Mouse (Mus musculus) myocyte (in vitro differentiated cells): ENCODE results near the gene Tmcc3. TPM values are rescaled to one million over a fixed set of nuclear protein-coding genes. Genes with fewer than 3 reads are reported as not detected.
A peak's percentile ranks its signal among the peaks of the same experiment; 100 is the strongest.

Experiments used
- H3K27me3 ChIP-seq: one replicate; pipeline ENCODE4 v1.6.1; 2011; ENCODE audit not compliant: control insufficient read depth, insufficient read depth, insufficient read length
- H3K36me3 ChIP-seq: one replicate; pipeline ENCODE4 v1.6.1; 2011; ENCODE audit not compliant: control insufficient read depth, insufficient read depth
- H3K4me2 ChIP-seq: one replicate; pipeline ENCODE4 v1.6.1; 2011; ENCODE audit warnings: low read depth, control low read depth
- H3K4me3 ChIP-seq: one replicate; pipeline ENCODE4 v1.5.1; 2011; ENCODE audit warnings: mild to moderate bottlenecking, control low read depth, moderate library complexity
- H3K79me2 ChIP-seq: one replicate; pipeline ENCODE4 v1.6.1; 2011; ENCODE audit not compliant: control insufficient read depth, insufficient read depth
- H3ac ChIP-seq: one replicate; pipeline ENCODE4 v1.6.1; 2011; ENCODE audit not compliant: control insufficient read depth, insufficient read length
- CEBPB ChIP-seq: IDR thresholded peaks from 2 replicates; pipeline ENCODE4 v1.6.1; 2011; ENCODE audit warnings: mild to moderate bottlenecking, moderate library complexity; ENCODE audit not compliant: poor library complexity, insufficient read depth, severe bottlenecking
- E2F4 ChIP-seq: IDR thresholded peaks from one replicate; pipeline ENCODE4 v1.6.1; 2011; ENCODE audit warnings: mild to moderate bottlenecking, control low read depth, moderate library complexity; ENCODE audit not compliant: insufficient read depth
- MAX ChIP-seq: IDR thresholded peaks from one replicate; pipeline ENCODE4 v1.6.1; 2011; ENCODE audit warnings: low read depth, mild to moderate bottlenecking, control low read depth
- MYOD1 ChIP-seq, 3 experiments: IDR thresholded peaks; one replicate each; pipeline ENCODE4 v1.6.1; 2011; ENCODE audit warnings: control low read depth in 2 of 3, low read depth in 2 of 3, mild to moderate bottlenecking in 2 of 3, moderate library complexity in 1 of 3; ENCODE audit not compliant: insufficient read length in 2 of 3, control insufficient read depth in 1 of 3
- MYOG ChIP-seq, 3 experiments: IDR thresholded peaks; one replicate each; pipeline ENCODE4 v1.6.1; 2011; ENCODE audit warnings: control low read depth in 2 of 3, low read depth in 2 of 3, mild to moderate bottlenecking in 2 of 3; ENCODE audit not compliant: insufficient read length in 2 of 3, control insufficient read depth in 1 of 3, insufficient read depth in 1 of 3
- POLR2A ChIP-seq: IDR thresholded peaks from one replicate; pipeline ENCODE4 v1.6.1; 2011; ENCODE audit warnings: low read depth, mild to moderate bottlenecking, control low read depth, moderate library complexity; ENCODE audit not compliant: insufficient read length
- POLR2AphosphoS2 ChIP-seq: IDR thresholded peaks from one replicate; pipeline ENCODE4 v1.6.1; 2011; ENCODE audit warnings: low read depth, control low read depth; ENCODE audit not compliant: insufficient read length
- REST ChIP-seq: IDR thresholded peaks from one replicate; pipeline ENCODE4 v1.6.1; 2011; ENCODE audit warnings: mild to moderate bottlenecking, control low read depth, moderate library complexity; ENCODE audit not compliant: insufficient read depth, insufficient read length
- SRF ChIP-seq: IDR thresholded peaks from one replicate; pipeline ENCODE4 v1.6.1; 2011; ENCODE audit warnings: low read depth; ENCODE audit not compliant: control insufficient read depth, insufficient read length
- TCF12 ChIP-seq: IDR thresholded peaks from one replicate; pipeline ENCODE4 v1.6.1; 2011; ENCODE audit warnings: mild to moderate bottlenecking, control low read depth; ENCODE audit not compliant: poor library complexity, insufficient read depth, severe bottlenecking
- TCF3 ChIP-seq: IDR thresholded peaks from one replicate; pipeline ENCODE4 v1.6.1; 2011; ENCODE audit warnings: low read depth, control low read depth; ENCODE audit not compliant: insufficient read length
- USF1 ChIP-seq: IDR thresholded peaks from one replicate; pipeline ENCODE4 v1.6.1; 2011; ENCODE audit warnings: low read depth, mild to moderate bottlenecking, control low read depth, moderate library complexity
- polyA plus RNA-seq: library from polyadenylated mRNA; unstranded; fragments of >200 nt; fragmentation: generic; extraction: Trizol; gene quantifications from one replicate; pipeline ENCODE4 v1.2.1, GENCODE M21; 2012; ENCODE audit warnings: missing spikeins

Tmcc3 gene
- polyA plus RNA-seq, 1 experiment, result 16.6 TPM

GRCm38 (mm10) chr10:94515179-94515545 is 203.4 kb downstream of the Tmcc3 start:
- peak overlapping the region; percentile 80 for H3K4me2 ChIP-seq
- no peaks in the 10 kb centered on the region for H3K27me3 ChIP-seq
- H3K79me2 ChIP-seq, result peaks cover 50% of the 10 kb centered on the region
- peak overlapping the region; percentile 89 for H3ac ChIP-seq
- peak overlapping the region; percentile 74 for H3K4me3 ChIP-seq
- peak; percentile 50 for TF ChIP-seq SRF
- TF ChIP-seq MYOD1 (IDR thresholded peaks at IDR 0.05; ENCODE audit: control insufficient read depth in 1 of 3, insufficient read length in 2 of 3, low read depth in 2 of 3), result peak in 2 of 3 experiments; percentile 18 to 27
- TF ChIP-seq POLR2A, result no peak
- TF ChIP-seq MYOG (IDR thresholded peaks at IDR 0.05; ENCODE audit: control insufficient read depth in 1 of 3, insufficient read depth in 1 of 3, insufficient read length in 2 of 3, low read depth in 2 of 3), result peak in 2 of 3 experiments; percentile 62 to 71
- TF ChIP-seq USF1, result no peak
- TF ChIP-seq TCF3, result no peak
- H3K36me3 ChIP-seq, result no peaks in the 10 kb centered on the region

GRCm38 (mm10) chr10:94515583-94515982 is 203.8 kb downstream of the Tmcc3 start:
- TF ChIP-seq POLR2A (no peak), CEBPB (no peak), REST (no peak), TCF3 (no peak), E2F4 (no peak), MYOG (IDR thresholded peaks at IDR 0.05; ENCODE audit: control insufficient read depth in 1 of 3, insufficient read depth in 1 of 3, insufficient read length in 2 of 3, low read depth in 2 of 3) (no peak), MAX (no peak), POLR2AphosphoS2 (no peak), USF1 (no peak), TCF12 (no peak), MYOD1 (IDR thresholded peaks at IDR 0.05; ENCODE audit: control insufficient read depth in 1 of 3, insufficient read length in 2 of 3, low read depth in 2 of 3) (no peak)
- peak overlapping the region; percentile 80 for H3K4me2 ChIP-seq
- H3K79me2 ChIP-seq, result peaks cover 54% of the 10 kb centered on the region
- H3K27me3 ChIP-seq, result no peaks in the 10 kb centered on the region
- no peaks in the 10 kb centered on the region for H3K36me3 ChIP-seq
- peak overlapping the region; percentile 89 for H3ac ChIP-seq
- peak overlapping the region; percentile 74 for H3K4me3 ChIP-seq

GRCm38 (mm10) chr10:94519887-94520286 is 208.1 kb downstream of the Tmcc3 start:
- no peak for TF ChIP-seq SRF
- no peak for TF ChIP-seq MYOD1 (IDR thresholded peaks at IDR 0.05; ENCODE audit: control insufficient read depth in 1 of 3, insufficient read length in 2 of 3, low read depth in 2 of 3)
- no peak for TF ChIP-seq TCF12
- no peak for TF ChIP-seq E2F4
- no peak for TF ChIP-seq POLR2A
- no peak for TF ChIP-seq TCF3
- no peak for TF ChIP-seq CEBPB
- TF ChIP-seq POLR2AphosphoS2, result no peak
- TF ChIP-seq MYOG (IDR thresholded peaks at IDR 0.05; ENCODE audit: control insufficient read depth in 1 of 3, insufficient read depth in 1 of 3, insufficient read length in 2 of 3, low read depth in 2 of 3), result no peak
- no peak for TF ChIP-seq MAX
- no peak for TF ChIP-seq REST
- TF ChIP-seq USF1, result no peak
- Histone ChIP-seq H3K36me3 (no peaks in the 10 kb centered on the region), H3K79me2 (peaks cover 79% of the 10 kb centered on the region), H3ac (no peak overlapping the region), H3K4me2 (peak overlapping the region; percentile 73), H3K4me3 (peak overlapping the region; percentile 13), H3K27me3 (no peaks in the 10 kb centered on the region)

GRCm38 (mm10) chr10:94520306-94521106 is 208.8 kb downstream of the Tmcc3 start:
- TF ChIP-seq POLR2A (no peak), MYOG (IDR thresholded peaks at IDR 0.05; ENCODE audit: control insufficient read depth in 1 of 3, insufficient read depth in 1 of 3, insufficient read length in 2 of 3, low read depth in 2 of 3) (peak in 1 of 3 experiments; percentile 62), MYOD1 (IDR thresholded peaks at IDR 0.05; ENCODE audit: control insufficient read depth in 1 of 3, insufficient read length in 2 of 3, low read depth in 2 of 3) (peak in 2 of 3 experiments; percentile 45 to 65)
- peak overlapping the region; percentile 13 for H3K4me3 ChIP-seq

GRCm38 (mm10) chr10:94521107-94521401 is 209.3 kb downstream of the Tmcc3 start:
- no peaks in the 10 kb centered on the region for H3K27me3 ChIP-seq
- no peak overlapping the region for H3ac ChIP-seq
- H3K79me2 ChIP-seq, result peaks cover 76% of the 10 kb centered on the region
- TF ChIP-seq TCF12 (no peak), SRF (no peak), TCF3 (no peak), POLR2AphosphoS2 (no peak), E2F4 (no peak), USF1 (no peak)
- no peaks in the 10 kb centered on the region for H3K36me3 ChIP-seq
- peak overlapping the region; percentile 73 for H3K4me2 ChIP-seq
- peak overlapping the region; percentile 13 for H3K4me3 ChIP-seq

More at GRCm38 (mm10) chr10:94520306-94521106, 208.8 kb downstream of the Tmcc3 start:
- Histone ChIP-seq H3ac (no peak overlapping the region), H3K4me2 (peak overlapping the region; percentile 73), H3K79me2 (peaks cover 77% of the 10 kb centered on the region), H3K27me3 (no peaks in the 10 kb centered on the region), H3K36me3 (no peaks in the 10 kb centered on the region)
